Mouse (Mus musculus) testis, adult 2 months (tissue): ENCODE data around the gene Gse1. TPM values are rescaled to one million over a fixed set of nuclear protein-coding genes. Genes with fewer than 3 reads are reported as not detected.

ENCODE experiments used
- H3K27ac ChIP-seq: fragments of 200-500 bp; 2 replicates; pipeline ENCODE4 v1.5.1; 2012; ENCODE audit warnings: low read depth, low read length; ENCODE audit not compliant: control insufficient read depth, insufficient read depth
- H3K27me3 ChIP-seq: fragments of 200-500 bp; 2 replicates; pipeline ENCODE4 v1.6.1; 2012; ENCODE audit warnings: mild to moderate bottlenecking, low read length, moderate library complexity; ENCODE audit not compliant: control insufficient read depth, insufficient read depth
- H3K36me3 ChIP-seq: fragments of 200-500 bp; 2 replicates; pipeline ENCODE4 v1.6.1; 2012; ENCODE audit warnings: mild to moderate bottlenecking, low read length; ENCODE audit not compliant: control insufficient read depth, insufficient read depth
- H3K4me1 ChIP-seq: fragments of 200-500 bp; 2 replicates; pipeline ENCODE4 v1.6.1; 2012; ENCODE audit warnings: low read length; ENCODE audit not compliant: control insufficient read depth, insufficient read depth
- H3K4me3 ChIP-seq: fragments of 200-500 bp; 2 replicates; pipeline ENCODE4 v1.5.1; 2012; ENCODE audit warnings: low read depth, mild to moderate bottlenecking, low read length, moderate library complexity, mixed read lengths; ENCODE audit not compliant: control insufficient read depth
- CTCF ChIP-seq: fragments of 200-500 bp; IDR thresholded peaks from 2 replicates; pipeline ENCODE4 v1.5.1; 2012; ENCODE audit warnings: low read depth, mild to moderate bottlenecking, inconsistent platforms, low read length, moderate library complexity; ENCODE audit not compliant: control insufficient read depth, insufficient read depth, insufficient replicate concordance
- POLR2A ChIP-seq: fragments of 200-500 bp; IDR thresholded peaks from 2 replicates; pipeline ENCODE4 v1.6.1; 2012; ENCODE audit warnings: low read depth, mild to moderate bottlenecking, inconsistent platforms, low read length, moderate library complexity; ENCODE audit not compliant: control insufficient read depth
- polyA plus RNA-seq: library from polyadenylated mRNA; depleted of rRNA; stranded (reverse); fragments of >200 nt; gene quantifications from 2 replicates; pipeline ENCODE4 v1.2.3, GENCODE M21; 2012

Gse1 gene
- polyA plus RNA-seq, 1 experiment, result 4.0 TPM

GRCm38 (mm10) chr8:120437666-120438395 is 209.6 kb downstream of the Gse1 start:
- TF ChIP-seq CTCF (no peak), POLR2A (no peak)
- Histone ChIP-seq H3K27ac (no peak overlapping the region), H3K36me3 (no peaks in the 10 kb centered on the region), H3K4me1 (no peaks in the 10 kb centered on the region), H3K27me3 (no peaks in the 10 kb centered on the region), H3K4me3 (no peak overlapping the region)

DNA sequence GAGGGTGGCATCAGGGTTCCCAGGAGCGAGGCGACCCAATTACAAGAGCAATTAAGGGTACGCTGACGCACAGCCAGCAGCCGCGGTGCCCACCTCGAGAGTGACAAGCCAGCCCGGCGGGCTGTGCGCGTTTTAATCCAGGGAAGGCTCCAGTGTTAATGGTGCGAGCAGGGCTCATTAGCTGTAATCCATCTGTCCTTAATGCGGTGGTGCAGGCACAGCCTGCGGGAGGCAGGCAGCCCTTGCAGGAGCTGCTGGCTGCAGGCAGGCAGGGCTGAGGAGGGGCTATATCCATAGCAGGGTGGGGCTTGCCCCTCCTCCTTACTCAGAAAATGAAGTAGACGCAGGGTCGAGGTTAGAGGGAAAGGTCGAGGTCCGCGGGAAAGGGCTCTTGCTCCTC is 211.1 kb downstream of the Gse1 start:
- Histone ChIP-seq H3K27me3 (no peaks in the 10 kb centered on the region), H3K4me3 (no peak overlapping the region), H3K27ac (no peak overlapping the region), H3K4me1 (no peaks in the 10 kb centered on the region), H3K36me3 (no peaks in the 10 kb centered on the region)
- no peak for TF ChIP-seq CTCF
- no peak for TF ChIP-seq POLR2A

GRCm38 (mm10) chr8:120440739-120441138 is 212.5 kb downstream of the Gse1 start:
- Histone ChIP-seq H3K4me3 (no peak overlapping the region), H3K36me3 (no peaks in the 10 kb centered on the region), H3K27ac (no peak overlapping the region), H3K27me3 (no peaks in the 10 kb centered on the region), H3K4me1 (no peaks in the 10 kb centered on the region)
- TF ChIP-seq POLR2A (no peak), CTCF (no peak)

- no peak for TF ChIP-seq CTCF
- TF ChIP-seq POLR2A, result no peak
These were observed 213.4 kb downstream of the Gse1 start for GRCm38 (mm10) chr8:120441637-120442036.

DNA sequence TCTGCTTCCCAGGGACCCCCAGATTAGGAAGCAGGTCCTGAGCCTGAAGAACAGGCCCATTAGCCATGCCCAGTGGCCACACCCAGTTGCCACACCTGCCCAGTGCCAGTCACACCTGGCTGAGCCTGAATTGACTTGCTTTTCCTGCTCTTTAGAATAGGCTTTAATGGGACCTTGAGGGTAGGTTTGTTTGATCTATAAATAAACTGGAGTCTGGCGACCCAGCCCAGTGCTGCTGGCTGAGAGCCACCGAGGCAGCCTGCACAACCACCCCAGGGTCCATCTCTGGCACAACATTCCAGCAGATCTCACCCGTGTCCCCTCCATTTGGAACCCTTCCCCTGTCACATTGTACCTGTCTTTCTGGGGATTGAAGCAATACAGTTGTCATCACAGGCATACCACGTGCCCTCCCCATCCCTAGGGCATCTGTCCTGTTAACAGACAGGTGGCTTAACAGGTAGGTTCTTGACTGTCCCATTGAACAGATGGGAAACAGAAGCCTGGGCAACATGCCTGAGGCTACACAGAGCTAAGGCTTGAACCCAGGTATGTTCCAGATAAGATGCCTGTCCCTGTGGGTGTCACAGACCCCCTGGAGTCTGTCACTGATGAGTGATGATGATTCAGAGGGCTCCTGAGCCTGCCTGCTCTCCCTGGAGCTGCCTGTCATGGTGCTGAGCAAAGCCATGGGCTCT is 214.2 kb downstream of the Gse1 start:
- no peaks in the 10 kb centered on the region for H3K4me1 ChIP-seq

More at GRCm38 (mm10) chr8:120441637-120442036, 213.4 kb downstream of the Gse1 start:
- Histone ChIP-seq H3K27ac (no peak overlapping the region), H3K4me1 (no peaks in the 10 kb centered on the region), H3K27me3 (no peaks in the 10 kb centered on the region), H3K36me3 (no peaks in the 10 kb centered on the region), H3K4me3 (no peak overlapping the region)

GRCm38 (mm10) chr8:120445249-120445648 is 217.0 kb downstream of the Gse1 start:
- no peaks in the 10 kb centered on the region for H3K36me3 ChIP-seq
- TF ChIP-seq CTCF (no peak), POLR2A (no peak)
- H3K4me3 ChIP-seq, result no peak overlapping the region
- no peak overlapping the region for H3K27ac ChIP-seq
- H3K4me1 ChIP-seq, result no peaks in the 10 kb centered on the region
- no peaks in the 10 kb centered on the region for H3K27me3 ChIP-seq

More for the DNA sequence above, 214.2 kb downstream of the Gse1 start:
- no peaks in the 10 kb centered on the region for H3K27me3 ChIP-seq
- no peaks in the 10 kb centered on the region for H3K36me3 ChIP-seq
- H3K27ac ChIP-seq, result no peak overlapping the region
- no peak for TF ChIP-seq CTCF
- H3K4me3 ChIP-seq, result no peak overlapping the region

DNA sequence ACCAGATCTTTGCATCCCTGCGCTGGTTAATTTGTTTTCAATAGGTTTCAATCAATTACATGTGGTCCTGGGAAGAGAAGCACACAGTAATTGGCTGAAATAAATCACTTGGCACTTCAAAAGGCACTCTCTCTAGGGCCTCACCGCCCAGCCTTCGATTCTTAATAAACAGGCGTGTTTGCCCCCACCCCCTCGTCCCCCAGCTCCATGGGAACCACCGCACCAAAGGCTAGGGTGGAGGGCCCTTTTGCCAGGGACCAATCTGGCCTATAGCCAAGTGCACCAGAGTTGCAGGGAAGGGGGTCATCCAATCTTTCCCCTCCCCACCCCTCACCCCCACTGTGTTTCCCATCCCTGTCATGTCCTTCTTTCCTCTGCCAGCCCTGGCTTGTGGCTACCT is 219.9 kb downstream of the Gse1 start:
- Histone ChIP-seq H3K4me3 (no peak overlapping the region), H3K27ac (no peak overlapping the region), H3K4me1 (no peaks in the 10 kb centered on the region), H3K36me3 (no peaks in the 10 kb centered on the region), H3K27me3 (no peaks in the 10 kb centered on the region)
- TF ChIP-seq POLR2A (no peak), CTCF (no peak)

- H3K4me3 ChIP-seq, result no peak overlapping the region
- H3K27ac ChIP-seq, result no peak overlapping the region
- no peaks in the 10 kb centered on the region for H3K36me3 ChIP-seq
- H3K4me1 ChIP-seq, result no peaks in the 10 kb centered on the region
- no peak for TF ChIP-seq CTCF
- no peaks in the 10 kb centered on the region for H3K27me3 ChIP-seq
These were observed 220.9 kb downstream of the Gse1 start for GRCm38 (mm10) chr8:120449139-120449538.
